Mouse (Mus musculus): ENCODE measurements around the gene Cd63.

The Cd63 gene

GRCm38 (mm10) chr10:128933574-128933973 lies 32.8 kb downstream of the Cd63 start, which contains the start of gene Itga7:
Gene Itga7 (plus strand): TSS chr10:128933818.
- under 1% methylated on average over 26 of the region's 26 CpGs for WGBS

- WGBS: 8% methylated on average over 21 of the region's 21 CpGs
These were observed 33.4 kb downstream of the Cd63 start for GRCm38 (mm10) chr10:128933976-128934721.

- 61% methylated on average over 7 of the region's 7 CpGs for WGBS
These were observed 34.4 kb downstream of the Cd63 start for GRCm38 (mm10) chr10:128934997-128935787.

GRCm38 (mm10) chr10:128935826-128936440 lies 35.1 kb downstream of the Cd63 start:
- 81% methylated on average over 8 of the region's 8 CpGs for WGBS

- WGBS: 78% methylated on average over 12 of the region's 12 CpGs
These were observed 37.1 kb downstream of the Cd63 start for GRCm38 (mm10) chr10:128937756-128938390.

GRCm38 (mm10) chr10:128938457-128938856 lies 37.7 kb downstream of the Cd63 start:
- WGBS: 74% methylated on average over 9 of the region's 9 CpGs

GRCm38 (mm10) chr10:128938974-128939373 lies 38.2 kb downstream of the Cd63 start:
- WGBS: 65% methylated on average over 5 of the region's 5 CpGs

- WGBS: 82% methylated on average over 10 of the region's 10 CpGs
These were observed 39.8 kb downstream of the Cd63 start for GRCm38 (mm10) chr10:128940475-128941061.

GRCm38 (mm10) chr10:128945675-128946074 lies 44.9 kb downstream of the Cd63 start:
- 24% methylated on average over 3 of the region's 3 CpGs for WGBS

- WGBS: 93% methylated on average over 4 of the region's 4 CpGs
These were observed 46.7 kb downstream of the Cd63 start for GRCm38 (mm10) chr10:128947496-128947895.

- WGBS: 53% methylated on average over 16 of the region's 16 CpGs
These were observed 49.6 kb downstream of the Cd63 start for GRCm38 (mm10) chr10:128950208-128950887.

- 84% methylated on average over 10 of the region's 10 CpGs for WGBS
These were observed 57.6 kb downstream of the Cd63 start for GRCm38 (mm10) chr10:128958340-128958739.

GRCm38 (mm10) chr10:128960142-128960541 lies 59.4 kb downstream of the Cd63 start:
- 70% methylated on average over 4 of the region's 4 CpGs for WGBS

- 83% methylated on average over 12 of the region's 12 CpGs for WGBS
These were observed 60.1 kb downstream of the Cd63 start, which contains the start of gene Mettl7b for GRCm38 (mm10) chr10:128960590-128961584. Gene Mettl7b (minus strand): TSS chr10:128960988.
